Mouse (Mus musculus): ENCODE measurements at regions not wholly inside any gene's neighbourhood (a gene's known extent, or its start where the extent isn't known, plus 50 kb on each side); places are given as distances from the start of the nearest gene placed in this dataset.

- TF ChIP-seq CTCF (IDR thresholded peaks at IDR 0.05; ENCODE audit: insufficient read depth, low read depth, low read length) = no peak
- TF ChIP-seq POLR2A (IDR thresholded peaks at IDR 0.05; ENCODE audit: insufficient read depth, low read depth, low read length) = no peak
These were observed 184.0 kb upstream of the Sulf2 start for GRCm38 (mm10) chr2:166339427-166339826.
